Mouse (Mus musculus) lung, embryonic 16.5 days (tissue): ENCODE data around the gene Rab19. TPM values are rescaled to one million over a fixed set of nuclear protein-coding genes. Genes with fewer than 3 reads are reported as not detected.
"Not testable (repeated sequence)": the region's sequence is repeated elsewhere in the genome, so short reads cannot be mapped to it uniquely, and the experiment has no call there.

Source experiments
- ATAC-seq: fragments of 200-750 bp; cut with Nextera tagmentation; 2 replicates; pipeline ENCODE4 v1.8.0; 2017; ENCODE audit warnings: low read depth, mild to moderate bottlenecking, moderate library complexity
- H3K27ac ChIP-seq: fragments of 300-500 bp; sonication (generic); 2 replicates; pipeline ENCODE4 v1.5.1; 2014; ENCODE audit warnings: mild to moderate bottlenecking, control low read depth, low read length
- H3K27me3 ChIP-seq: fragments of 300-500 bp; sonication (generic); 2 replicates; pipeline ENCODE4 v1.6.1; 2014; ENCODE audit warnings: low read depth, low read length, mixed read lengths; ENCODE audit not compliant: control insufficient read depth, insufficient read depth
- H3K36me3 ChIP-seq: fragments of 300-500 bp; sonication (generic); 2 replicates; pipeline ENCODE4 v1.6.1; 2014; ENCODE audit warnings: low read length; ENCODE audit not compliant: control insufficient read depth, insufficient read depth
- H3K4me1 ChIP-seq: fragments of 300-500 bp; sonication (generic); replicated peaks from 2 replicates; pipeline ENCODE4 v1.6.1; 2014; ENCODE audit warnings: low read length, mixed read lengths; ENCODE audit not compliant: control insufficient read depth, insufficient read depth
- H3K4me2 ChIP-seq: fragments of 300-500 bp; sonication (generic); 2 replicates; pipeline ENCODE4 v1.6.1; 2014; ENCODE audit warnings: low read depth, low read length, control low read depth
- H3K4me3 ChIP-seq: fragments of 300-500 bp; sonication (generic); 2 replicates; pipeline ENCODE4 v1.5.1; 2014; ENCODE audit warnings: mild to moderate bottlenecking, low read length, control low read depth
- H3K9ac ChIP-seq: fragments of 300-500 bp; sonication (generic); 2 replicates; pipeline ENCODE4 v1.6.1; 2014; ENCODE audit warnings: low read length, control low read depth
- H3K9me3 ChIP-seq: fragments of 300-500 bp; sonication (generic); 2 replicates; pipeline ENCODE4 v1.6.1; 2016; ENCODE audit warnings: low read length; ENCODE audit not compliant: control insufficient read depth
- WGBS: fragments of 180-500 bp; shearing (Covaris S2); extraction: QIAGEN DNeasy Blood & Tissue Kit; methylation state at CpG from one replicate; pipeline ENCODE4 v1.1.7; 2014; 5-methylcytosine and 5-hydroxymethylcytosine counted together
- polyA plus RNA-seq: library from polyadenylated mRNA; unstranded; fragments of >200 nt; fragmentation: Nextera tagmentation; extraction: Ambion mirVana; gene quantifications from 2 replicates; pipeline ENCODE4 v1.2.1, GENCODE M21; 2015

Rab19 gene
- polyA plus RNA-seq, 1 experiment from 2014 or later: 5.6 TPM

DNA sequence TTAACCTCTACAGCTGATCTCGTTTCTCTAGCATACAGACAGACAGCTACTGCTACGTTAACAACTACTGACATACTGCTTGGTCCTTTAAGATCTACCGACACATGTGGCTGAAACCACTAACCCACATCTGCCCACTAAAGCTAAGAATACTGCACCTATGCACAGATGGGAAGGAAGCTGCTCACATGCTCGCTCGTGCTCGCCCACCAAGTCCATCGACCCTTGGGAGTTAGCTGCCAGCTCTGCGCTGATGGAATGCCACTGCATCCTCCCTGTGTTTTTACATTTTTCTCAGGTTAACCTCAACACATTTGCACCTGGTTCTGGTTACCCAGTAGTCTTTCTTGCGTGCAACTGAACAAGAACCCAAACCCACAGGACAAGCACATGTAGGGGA, 17.4 kb downstream of the Rab19 start:
- H3K9ac ChIP-seq: no peak overlapping the region
- H3K27me3 ChIP-seq: no peaks in the 10 kb centered on the region
- H3K4me1 ChIP-seq: no peaks in the 10 kb centered on the region
- H3K4me2 ChIP-seq: no peak overlapping the region
- WGBS: 90% methylated on average over 9 of the region's 9 CpGs
- no peak for ATAC-seq
- H3K9me3 ChIP-seq: no peaks in the 10 kb centered on the region
- H3K4me3 ChIP-seq: no peak overlapping the region
- H3K36me3 ChIP-seq: peaks cover 2% of the 10 kb centered on the region; the same call in 1 of the 2 replicates
- H3K27ac ChIP-seq: no peak overlapping the region

DNA sequence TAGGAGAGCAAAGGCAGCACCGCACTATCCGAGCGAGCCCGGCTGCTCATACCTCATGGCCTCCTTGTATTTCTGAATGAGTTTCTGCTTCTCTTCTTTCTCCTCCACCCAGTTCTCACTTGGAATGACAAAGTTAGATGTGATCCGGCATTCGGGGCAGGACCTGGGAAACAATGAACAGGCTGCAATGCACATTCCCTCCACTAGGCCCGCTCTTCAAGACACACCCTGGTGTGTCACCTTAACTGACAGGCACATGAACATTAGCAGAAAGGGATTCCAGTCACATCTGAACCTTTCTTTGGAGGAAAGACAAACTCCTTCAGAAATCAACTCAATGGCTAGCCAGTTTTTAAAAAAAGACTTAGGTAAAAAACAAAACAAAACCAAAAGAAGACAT, 19.4 kb downstream of the Rab19 start:
- Histone ChIP-seq H3K4me2 (no peak overlapping the region), H3K4me3 (no peak overlapping the region), H3K9me3 (no peaks in the 10 kb centered on the region), H3K27ac (no peak overlapping the region), H3K4me1 (no peaks in the 10 kb centered on the region), H3K9ac (no peak overlapping the region), H3K27me3 (no peaks in the 10 kb centered on the region), H3K36me3 (peaks cover 4% of the 10 kb centered on the region; the same call in 1 of the 2 replicates)
- no peak for ATAC-seq
- WGBS: 71% methylated on average over 7 of the region's 7 CpGs

DNA sequence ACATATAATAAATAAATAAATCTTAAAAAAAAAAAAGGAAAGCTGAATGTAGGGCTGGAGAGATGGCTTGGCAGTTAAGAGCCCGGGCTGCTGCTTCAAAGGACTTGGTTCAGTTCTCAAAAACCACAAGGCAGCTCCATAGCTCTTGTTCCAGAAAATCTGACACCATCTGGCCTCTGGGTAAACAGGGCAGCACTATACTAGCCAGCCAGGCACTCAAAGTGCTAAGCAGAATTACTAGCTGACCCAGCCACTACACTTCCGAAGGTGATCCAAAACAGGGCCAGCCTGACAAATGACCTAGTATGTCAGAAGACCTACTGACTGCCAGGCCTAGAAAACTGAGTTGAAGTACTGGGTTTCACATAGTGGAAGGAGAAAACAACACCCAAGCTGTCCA, 22.2 kb downstream of the Rab19 start:
- H3K9me3 ChIP-seq: no peaks in the 10 kb centered on the region
- 66% methylated on average over 2 of the region's 2 CpGs for WGBS
- H3K9ac ChIP-seq: no peak overlapping the region
- H3K4me2 ChIP-seq: no peak overlapping the region
- no peak overlapping the region for H3K27ac ChIP-seq
- no peaks in the 10 kb centered on the region for H3K27me3 ChIP-seq
- no peaks in the 10 kb centered on the region for H3K4me1 ChIP-seq
- no peak for ATAC-seq
- no peak overlapping the region for H3K4me3 ChIP-seq
- H3K36me3 ChIP-seq: peaks cover 4% of the 10 kb centered on the region; the same call in 1 of the 2 replicates

GRCm38 (mm10) chr6:39406480-39406879, 25.5 kb downstream of the Rab19 start:
- ATAC-seq: no peak
- 81% methylated on average over 5 of the region's 5 CpGs for WGBS

DNA sequence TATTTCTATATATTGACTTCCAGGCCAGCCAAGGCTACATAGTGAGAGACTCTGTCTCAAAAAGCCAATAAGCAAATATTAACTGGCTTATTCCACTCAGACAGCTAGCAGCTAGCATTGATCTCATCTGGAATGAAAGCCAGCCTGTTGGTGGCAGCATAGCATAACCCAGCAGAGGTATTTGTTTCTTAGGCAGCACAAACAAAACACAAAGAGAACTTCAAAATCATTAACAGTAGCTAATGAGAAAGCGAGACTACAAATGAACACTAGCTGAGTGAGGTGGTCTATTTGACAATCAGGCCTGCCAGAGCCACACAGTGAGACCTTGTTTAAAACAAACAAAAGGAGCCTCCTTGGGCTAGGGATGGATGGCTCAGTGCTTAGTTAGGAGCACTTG, 33.1 kb downstream of the Rab19 start:
- no peaks in the 10 kb centered on the region for H3K36me3 ChIP-seq
- H3K9me3 ChIP-seq: no peaks in the 10 kb centered on the region
- H3K4me2 ChIP-seq: no peak overlapping the region
- no peak overlapping the region for H3K9ac ChIP-seq
- no peak overlapping the region for H3K27ac ChIP-seq
- peaks cover 5% of the 10 kb centered on the region; the same call in 1 of the 2 replicates for H3K4me1 ChIP-seq
- no peak overlapping the region for H3K4me3 ChIP-seq
- WGBS: 79% methylated on average over 1 of the region's 1 CpGs
- H3K27me3 ChIP-seq: peaks cover 6% of the 10 kb centered on the region; the same call in 1 of the 2 replicates
- ATAC-seq: no peak

More at GRCm38 (mm10) chr6:39406480-39406879, 25.5 kb downstream of the Rab19 start:
- no peak overlapping the region for H3K27ac ChIP-seq
- H3K9me3 ChIP-seq: no peaks in the 10 kb centered on the region
- no peak overlapping the region for H3K4me2 ChIP-seq
- H3K36me3 ChIP-seq: peaks cover 2% of the 10 kb centered on the region; the same call in 1 of the 2 replicates
- no peak overlapping the region for H3K9ac ChIP-seq
- no peak overlapping the region for H3K4me3 ChIP-seq
- H3K27me3 ChIP-seq: no peaks in the 10 kb centered on the region
- H3K4me1 ChIP-seq: no peaks in the 10 kb centered on the region

GRCm38 (mm10) chr6:39415762-39416161, 34.8 kb downstream of the Rab19 start:
- Histone ChIP-seq H3K36me3 (no peaks in the 10 kb centered on the region), H3K9me3 (no peaks in the 10 kb centered on the region), H3K4me1 (peaks cover 7% of the 10 kb centered on the region; the same call in 1 of the 2 replicates), H3K27ac (no peak overlapping the region), H3K4me3 (no peak overlapping the region), H3K27me3 (peaks cover 8% of the 10 kb centered on the region; the same call in 1 of the 2 replicates), H3K9ac (no peak overlapping the region), H3K4me2 (no peak overlapping the region)
- 49% methylated on average over 3 of the region's 5 CpGs for WGBS
- no peak for ATAC-seq

DNA sequence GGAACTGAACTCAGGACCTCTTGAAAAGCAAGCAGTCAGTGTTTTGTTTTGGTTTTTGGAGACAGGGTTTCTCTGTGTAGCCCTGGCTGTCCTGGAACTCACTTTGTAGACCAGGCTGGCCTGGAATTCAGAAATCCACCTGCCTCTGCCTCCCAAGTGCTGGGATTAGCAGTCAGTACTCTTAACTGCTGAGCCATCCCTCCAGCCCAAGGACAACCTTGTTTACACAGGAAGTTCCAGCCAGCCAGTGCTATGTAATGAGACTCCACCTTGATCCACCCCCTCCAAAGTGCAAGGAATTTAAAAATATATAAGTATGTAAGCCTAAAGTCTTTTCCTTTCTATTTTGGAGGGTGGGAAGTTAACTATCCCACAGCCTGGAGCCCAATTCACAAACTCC, 35.7 kb downstream of the Rab19 start:
- not testable (repeated sequence) for H3K27ac ChIP-seq, H3K4me2 ChIP-seq, H3K36me3 ChIP-seq, ATAC-seq, H3K27me3 ChIP-seq, H3K9ac ChIP-seq, H3K4me1 ChIP-seq, H3K4me3 ChIP-seq, H3K9me3 ChIP-seq

DNA sequence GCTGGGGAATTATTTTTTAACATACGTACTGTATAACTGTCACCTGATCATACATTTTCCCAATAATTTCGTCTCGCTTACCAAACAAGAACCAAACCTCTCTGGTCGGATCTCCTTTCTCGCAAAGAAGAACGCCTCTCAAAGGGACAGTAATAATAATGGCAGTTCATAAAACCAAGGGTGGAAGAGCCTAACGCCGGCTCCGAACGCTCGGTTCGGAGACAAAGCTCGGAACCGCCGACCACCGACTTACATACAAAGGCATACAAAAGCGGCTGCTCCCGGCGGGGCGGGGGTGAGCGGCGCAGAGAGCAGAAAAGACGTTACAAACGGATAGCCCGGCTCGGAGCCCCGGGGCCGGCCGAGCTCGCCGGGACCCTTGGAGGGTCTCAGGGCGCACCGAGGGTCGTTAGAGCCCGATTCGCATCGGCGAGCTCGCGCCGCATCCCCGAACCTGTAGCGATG, 38.4 kb downstream of the Rab19 start:
- peak overlapping the region; percentile 99 for H3K4me3 ChIP-seq
- H3K27ac ChIP-seq: no peak overlapping the region; the same call in 1 of the 2 replicates
- H3K4me1 ChIP-seq: peaks cover 7% of the 10 kb centered on the region; the same call in 1 of the 2 replicates
- ATAC-seq: no peak
- H3K9ac ChIP-seq: peak overlapping the region; percentile 87
- H3K4me2 ChIP-seq: peak overlapping the region; percentile 68
- no peaks in the 10 kb centered on the region for H3K36me3 ChIP-seq
- peaks cover 8% of the 10 kb centered on the region; the same call in 1 of the 2 replicates for H3K27me3 ChIP-seq
- no peaks in the 10 kb centered on the region for H3K9me3 ChIP-seq
- WGBS: under 1% methylated on average over 43 of the region's 43 CpGs

DNA sequence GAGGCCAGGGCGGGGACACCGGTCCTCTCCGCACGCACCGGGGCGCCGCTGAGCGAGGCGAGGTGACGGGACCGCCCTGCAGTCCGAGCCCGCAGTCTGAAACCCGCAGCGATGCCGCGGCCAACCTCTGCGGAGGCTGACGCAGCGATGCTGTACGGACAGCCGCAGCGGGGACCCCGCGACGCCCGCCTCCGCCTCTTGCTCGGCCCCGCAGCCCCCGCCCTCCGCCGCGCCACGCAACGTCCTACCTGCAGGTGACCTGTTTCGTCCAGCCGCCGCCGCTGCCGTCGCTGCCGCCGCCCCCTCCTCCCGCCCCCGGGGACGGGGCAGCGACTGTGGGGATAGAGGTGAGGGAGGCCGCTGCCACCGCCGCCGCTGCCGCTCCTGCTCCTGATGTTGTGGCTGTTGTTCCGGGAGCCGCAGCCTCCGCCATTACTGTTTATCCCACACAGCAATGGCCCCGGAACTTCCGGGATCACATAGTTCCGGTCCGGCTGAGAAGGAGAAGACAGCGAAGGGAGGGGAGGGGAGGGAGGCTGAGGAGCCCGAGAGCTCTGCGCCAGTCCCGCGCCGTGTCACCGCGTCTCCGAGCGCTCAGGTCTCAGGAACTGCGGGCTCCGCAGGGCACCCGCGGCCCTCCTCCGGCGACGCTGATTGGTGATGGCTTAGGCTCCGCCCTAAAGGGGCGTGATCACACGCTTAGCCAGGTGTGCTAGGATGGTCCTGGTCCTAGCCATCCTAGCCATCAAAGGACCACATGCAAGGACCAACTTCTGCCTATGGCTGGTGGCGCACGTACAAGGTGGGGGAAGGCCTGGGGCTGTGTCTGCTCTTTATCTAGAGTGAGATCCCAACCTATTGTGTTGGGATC, 39.1 kb downstream of the Rab19 start, which contains the start of gene Mkrn1:
TSS of gene Mkrn1 (minus strand) at position 612 of the 871 bp plus-strand sequence.
- Histone ChIP-seq H3K36me3 (no peaks in the 10 kb centered on the region), H3K27ac (peak within 1 kb of the TSS; percentile 67), H3K9ac (peak within 1 kb of the TSS; percentile 87), H3K4me1 (peaks cover 7% of the 10 kb centered on the region; the same call in 1 of the 2 replicates), H3K27me3 (peaks cover 8% of the 10 kb centered on the region; the same call in 1 of the 2 replicates), H3K4me3 (peak within 1 kb of the TSS; percentile 99), H3K9me3 (no peaks in the 10 kb centered on the region), H3K4me2 (peak within 1 kb of the TSS; percentile 68)
- WGBS: under 1% methylated on average over 72 of the region's 82 CpGs
- ATAC-seq: peak; percentile 90
